ENCODE assay signal across 8 mouse cellular contexts in the genomic region with DNA sequence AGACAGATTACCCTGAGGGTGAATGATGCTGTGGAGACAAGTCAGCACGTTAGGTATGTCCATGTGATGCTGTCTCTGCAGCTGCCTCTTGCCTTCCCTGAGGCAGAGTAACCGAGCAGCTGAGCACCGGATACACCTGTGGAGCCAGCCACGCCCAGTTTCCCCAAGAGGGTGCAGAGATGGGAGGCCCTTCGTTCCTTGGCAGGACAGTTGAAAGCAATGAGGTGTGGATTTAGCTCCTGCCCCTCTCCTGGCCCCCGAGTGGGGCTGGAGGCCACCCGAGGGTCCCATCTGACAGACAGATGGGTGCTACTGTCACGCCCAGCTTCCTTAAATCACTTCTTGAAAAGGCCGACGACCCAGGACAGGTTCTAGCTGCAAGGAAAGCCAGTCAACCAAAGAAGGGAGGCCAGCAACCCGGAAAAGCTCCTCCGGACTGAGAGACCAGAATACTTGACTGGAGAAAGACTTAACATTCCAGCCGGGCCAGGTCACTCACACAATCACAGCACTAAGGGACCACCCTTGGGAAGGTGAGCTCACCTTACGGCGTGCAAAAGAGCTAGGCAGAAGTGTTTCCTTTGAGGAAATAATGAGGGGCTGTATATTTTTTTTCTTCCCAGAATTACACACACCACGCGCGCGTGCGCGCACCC. TPM values are rescaled to one million over a fixed set of nuclear protein-coding genes. Genes with fewer than 3 reads are reported as not detected.
DNase-seq lines count a peak whose midpoint lies in the region; ATAC-seq lines count a peak whose summit lies in the region.

No protein-coding gene starts in this region.

- no peak for ATAC-seq in hindbrain, embryonic 12.5 days (ENCODE audit: low FRiP score)
- ATAC-seq in limb, embryonic 15.5 days (ENCODE audit: insufficient number of reproducible peaks, low FRiP score, low TSS enrichment, low read depth): 0 out of 2 replicates have a peak, but pooled peaks have one; percentile 67
- no peak; the same call in 1 of the 2 replicates for ATAC-seq in midbrain, embryonic 16.5 days

- peak overlapping the region; percentile 13 for H3K4me2 ChIP-seq in hindbrain, embryonic 12.5 days (replicated peaks)
- peak overlapping the region; percentile 44 for H3K4me2 ChIP-seq in limb, embryonic 15.5 days
- H3K4me2 ChIP-seq in midbrain, embryonic 16.5 days (ENCODE audit: low read length): peak overlapping the region; percentile 46

- H3K27ac ChIP-seq in forebrain, embryonic 10.5 days: peak overlapping the region; percentile 6; the same call in 1 of the 2 replicates
- H3K27ac ChIP-seq in hindbrain, embryonic 12.5 days: no peak overlapping the region
- H3K27ac ChIP-seq in limb, embryonic 15.5 days: peak overlapping the region; percentile 69
- no peak overlapping the region for H3K27ac ChIP-seq in midbrain, embryonic 16.5 days (ENCODE audit: low read length)

- WGBS in forebrain, embryonic 10.5 days: 13% methylated on average over 21 of the region's 21 CpGs
- 15% methylated on average over 17 of the region's 21 CpGs for WGBS in hindbrain, embryonic 12.5 days
- 13% methylated on average over 19 of the region's 21 CpGs for WGBS in limb, embryonic 15.5 days
- WGBS in midbrain, embryonic 16.5 days: 15% methylated on average over 21 of the region's 21 CpGs

- H3K4me1 ChIP-seq in forebrain, embryonic 10.5 days: peaks cover 12% of the 10 kb centered on the region
- H3K4me1 ChIP-seq in hindbrain, embryonic 12.5 days: peaks cover 7% of the 10 kb centered on the region
- peaks cover 21% of the 10 kb centered on the region for H3K4me1 ChIP-seq in limb, embryonic 15.5 days
- H3K4me1 ChIP-seq in midbrain, embryonic 16.5 days (ENCODE audit: control insufficient read depth, insufficient read depth, low read length): peaks cover 4% of the 10 kb centered on the region; the same call in 1 of the 2 replicates

- H3K27me3 ChIP-seq in forebrain, embryonic 10.5 days (ENCODE audit: poor library complexity, severe bottlenecking): peaks cover 15% of the 10 kb centered on the region; the same call in 1 of the 2 replicates
- no peaks in the 10 kb centered on the region for H3K27me3 ChIP-seq in hindbrain, embryonic 12.5 days
- no peaks in the 10 kb centered on the region for H3K27me3 ChIP-seq in limb, embryonic 15.5 days
- H3K27me3 ChIP-seq in midbrain, embryonic 16.5 days (ENCODE audit: control insufficient read depth, insufficient read depth, low read depth, low read length): peaks cover 3% of the 10 kb centered on the region

- peak; percentile 85 for DNase-seq in R1 (ENCODE audit: low read depth, low spot score)
- no peak for DNase-seq in forebrain, embryonic 10.5 days (ENCODE audit: extremely low spot score, low spot score)
- peak; percentile 95 for DNase-seq in thymus, postnatal 14 days
- DNase-seq in adrenal gland, postnatal 36 days: no peak
- DNase-seq in layer of hippocampus, postnatal 25 days (ENCODE audit: extremely low spot score in 1 of 2, low spot score in 1 of 2): no peak

- H3K4me3 ChIP-seq in forebrain, embryonic 10.5 days: peak overlapping the region; percentile 29; the same call in 1 of the 2 replicates
- no peak overlapping the region for H3K4me3 ChIP-seq in hindbrain, embryonic 12.5 days
- H3K4me3 ChIP-seq in limb, embryonic 15.5 days: peak overlapping the region; percentile 16
- H3K4me3 ChIP-seq in midbrain, embryonic 16.5 days (ENCODE audit: low read depth, low read length): peak overlapping the region; percentile 13

- no peak overlapping the region for H3K9ac ChIP-seq in hindbrain, embryonic 12.5 days
- no peak overlapping the region for H3K9ac ChIP-seq in limb, embryonic 15.5 days
- peak overlapping the region; percentile 21; the same call in 1 of the 2 replicates for H3K9ac ChIP-seq in midbrain, embryonic 16.5 days (ENCODE audit: low read depth, low read length)

- H3K9me3 ChIP-seq in forebrain, embryonic 10.5 days: no peaks in the 10 kb centered on the region
- H3K9me3 ChIP-seq in hindbrain, embryonic 12.5 days (replicated peaks): no peaks in the 10 kb centered on the region
- no peaks in the 10 kb centered on the region for H3K9me3 ChIP-seq in limb, embryonic 15.5 days
- H3K9me3 ChIP-seq in midbrain, embryonic 16.5 days (replicated peaks; ENCODE audit: control insufficient read depth, low read length, poor library complexity, severe bottlenecking): no peaks in the 10 kb centered on the region

- H3K36me3 ChIP-seq in forebrain, embryonic 10.5 days (replicated peaks): no peaks in the 10 kb centered on the region
- no peaks in the 10 kb centered on the region for H3K36me3 ChIP-seq in hindbrain, embryonic 12.5 days
- H3K36me3 ChIP-seq in limb, embryonic 15.5 days: no peaks in the 10 kb centered on the region
- no peaks in the 10 kb centered on the region for H3K36me3 ChIP-seq in midbrain, embryonic 16.5 days (ENCODE audit: control insufficient read depth, insufficient read depth, low read length)

RNA-seq across cellular contexts. Expression of a gene that starts 10.4 kb away (rescaled TPM):
- polyA plus RNA-seq in forebrain, embryonic 10.5 days (2016; fragmentation: Nextera tagmentation; extraction: Ambion mirVana): 212 and 221 TPM in 2 replicates
- 95.2 and 98.0 TPM in 2 replicates for polyA plus RNA-seq in hindbrain, embryonic 12.5 days (2016; fragmentation: Nextera tagmentation; extraction: Ambion mirVana)
- 96.8 and 101 TPM in 2 replicates for polyA plus RNA-seq in limb, embryonic 15.5 days (2015; fragmentation: Nextera tagmentation; extraction: Ambion mirVana)
- 27.8 and 30.6 TPM in 2 replicates for polyA plus RNA-seq in midbrain, embryonic 16.5 days (2015; fragmentation: Nextera tagmentation; extraction: Ambion mirVana)
- total RNA-seq in adrenal gland, postnatal 36 days (2021): 10 to 100 TPM; 20.5 to 22.7 TPM
- total RNA-seq in layer of hippocampus, postnatal 25 days (2021): 10 to 100 TPM; 12.4 to 12.5 TPM

Comparison
In these comparisons a context has a peak if more than half of its experiments do, and no peak if none do; other contexts are left out.
1. DNase-seq: peak in R1 (single experiment) and thymus, postnatal 14 days (single experiment); none in forebrain, embryonic 10.5 days (single experiment), adrenal gland, postnatal 36 days (0 of 2) and layer of hippocampus, postnatal 25 days (0 of 2).
2. H3K27ac ChIP-seq: peak in forebrain, embryonic 10.5 days (single experiment) and limb, embryonic 15.5 days (single experiment); none in hindbrain, embryonic 12.5 days (single experiment) and midbrain, embryonic 16.5 days (single experiment).
3. Peak in every context shown above with its lines, with median percentiles within 50 percentile points of each other: H3K4me2 ChIP-seq.